Mouse (Mus musculus) cerebellum, adult 9-11 months (tissue): ENCODE data around the gene Tspo.

Experiments
- DNase-seq: peaks from one replicate; pipeline ENCODE4 v3.0.0; 2022

Gene Tspo

DNA sequence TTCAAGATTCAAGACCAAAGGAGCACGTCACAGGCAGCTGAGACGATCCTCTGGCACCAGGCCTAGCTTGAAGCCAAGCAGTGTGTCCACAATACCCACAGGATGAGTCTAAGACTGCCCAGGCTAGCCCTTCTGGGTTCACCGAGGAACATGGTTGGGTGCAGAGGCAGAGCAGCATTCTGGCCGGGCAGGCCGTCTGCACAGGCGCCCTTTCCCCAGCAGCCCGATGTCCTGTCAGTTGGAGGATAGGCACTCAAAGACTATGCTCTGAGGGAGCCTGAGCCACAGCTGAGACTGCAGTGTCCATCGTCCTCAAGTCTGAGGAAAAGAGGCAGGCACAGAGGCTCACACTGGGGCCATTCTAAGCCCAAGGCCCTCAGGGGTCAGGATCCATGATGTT lies 16.2 kb upstream of the Tspo start:
- no peak for DNase-seq

DNA sequence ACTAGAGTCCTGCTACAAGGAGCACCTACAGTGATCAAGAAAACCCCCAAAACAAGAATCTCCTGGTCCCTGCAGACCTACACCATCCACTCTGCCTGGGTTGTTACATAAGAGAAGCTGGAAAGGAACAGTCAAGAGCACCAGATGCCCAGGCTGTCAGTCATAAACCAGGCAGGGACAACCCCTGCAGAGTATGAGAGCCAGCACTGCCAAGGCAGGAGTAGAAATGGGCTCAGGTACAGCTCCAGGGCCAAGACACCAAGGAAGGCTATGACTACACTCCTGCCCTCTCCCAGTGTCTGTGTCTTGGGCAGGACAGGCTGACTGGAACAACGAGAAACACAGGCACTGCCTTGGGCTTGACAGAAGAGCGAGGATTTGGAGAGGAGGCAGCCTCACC lies 13.3 kb upstream of the Tspo start:
- DNase-seq, result no peak

DNA sequence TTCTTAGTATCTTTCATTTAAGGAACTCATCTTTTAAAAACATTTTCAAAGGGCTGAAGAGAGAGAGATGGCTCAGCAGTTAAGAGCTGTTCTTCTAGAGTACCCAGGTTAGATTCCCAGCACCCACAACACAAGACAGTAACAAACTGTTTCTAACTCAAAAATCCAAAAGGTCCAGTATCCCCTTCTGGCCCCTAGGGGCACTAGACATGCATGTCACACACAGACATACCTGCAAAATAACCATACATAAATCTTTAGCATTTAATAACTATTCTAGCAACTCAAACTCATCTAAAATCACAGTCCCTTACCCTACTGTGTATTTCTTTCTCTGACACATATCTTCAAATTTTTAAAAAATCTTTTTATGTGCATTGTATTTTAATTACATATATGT lies 9.6 kb upstream of the Tspo start:
- DNase-seq, result no peak

DNA sequence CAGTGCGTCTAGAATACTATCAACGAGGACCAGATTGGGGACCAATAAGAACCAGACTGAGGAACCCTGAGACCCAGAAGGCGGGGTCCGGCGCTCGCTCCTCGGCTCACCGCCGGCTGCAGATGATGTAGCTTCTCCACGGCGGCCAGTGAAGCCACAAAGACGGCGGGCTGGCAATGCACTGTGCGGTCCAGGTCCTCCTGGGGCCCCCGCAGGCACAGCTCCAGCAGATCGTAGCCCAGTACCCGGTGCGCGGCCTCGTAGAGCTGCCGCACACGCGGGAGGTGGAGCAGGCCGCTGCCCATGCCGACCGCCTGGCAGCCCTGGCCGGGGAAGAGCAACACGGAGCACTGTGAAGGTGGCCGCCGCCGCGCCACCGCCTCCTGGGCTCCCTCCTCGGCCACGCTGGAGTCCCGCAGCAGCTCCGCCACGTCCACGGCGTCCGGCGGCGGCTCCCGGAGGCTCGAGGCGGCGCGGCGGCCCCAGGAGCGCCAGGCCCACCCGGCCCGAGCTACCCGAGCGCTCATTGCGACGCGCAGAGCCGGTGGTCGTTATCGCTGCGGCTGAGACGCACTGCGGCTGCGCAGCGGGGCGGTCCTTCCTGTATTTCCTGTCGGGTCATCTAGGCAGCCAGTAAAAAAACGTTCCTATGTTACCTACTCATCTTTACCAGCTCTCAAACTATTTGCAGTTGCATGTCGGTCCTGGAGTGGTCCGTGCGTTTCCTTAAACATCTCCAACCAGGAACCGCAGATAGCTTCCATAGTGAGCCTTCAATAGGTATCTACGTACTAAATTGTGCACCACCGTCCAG lies 8.0 kb upstream of the Tspo start:
- peak; percentile 86 for DNase-seq

DNA sequence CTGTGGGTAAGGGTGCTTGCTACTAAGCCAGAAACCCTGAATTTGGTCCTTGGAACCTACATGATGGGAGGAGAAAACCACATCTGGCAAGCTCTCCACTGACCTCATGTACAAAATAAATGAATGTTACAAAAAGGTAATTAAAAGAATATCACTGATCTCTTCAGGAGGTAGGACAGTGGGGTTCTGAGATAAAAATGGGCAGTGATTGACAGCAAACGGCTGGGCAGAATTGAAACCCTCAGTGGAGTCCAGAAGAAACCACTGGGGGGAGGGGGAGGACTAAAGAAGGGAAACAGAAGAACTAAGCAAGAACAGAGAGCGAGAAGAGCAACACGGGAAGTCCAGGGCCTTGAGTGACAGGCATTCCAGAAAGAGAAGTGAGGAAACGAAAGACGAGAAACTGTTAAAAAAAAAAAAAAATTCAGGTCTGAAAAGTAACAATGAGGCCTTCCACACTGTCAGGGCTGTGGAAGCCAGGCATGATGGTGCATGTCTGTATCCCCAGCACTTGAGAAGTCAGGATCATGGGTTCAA lies 2.4 kb upstream of the Tspo start:
- DNase-seq, result no peak

DNA sequence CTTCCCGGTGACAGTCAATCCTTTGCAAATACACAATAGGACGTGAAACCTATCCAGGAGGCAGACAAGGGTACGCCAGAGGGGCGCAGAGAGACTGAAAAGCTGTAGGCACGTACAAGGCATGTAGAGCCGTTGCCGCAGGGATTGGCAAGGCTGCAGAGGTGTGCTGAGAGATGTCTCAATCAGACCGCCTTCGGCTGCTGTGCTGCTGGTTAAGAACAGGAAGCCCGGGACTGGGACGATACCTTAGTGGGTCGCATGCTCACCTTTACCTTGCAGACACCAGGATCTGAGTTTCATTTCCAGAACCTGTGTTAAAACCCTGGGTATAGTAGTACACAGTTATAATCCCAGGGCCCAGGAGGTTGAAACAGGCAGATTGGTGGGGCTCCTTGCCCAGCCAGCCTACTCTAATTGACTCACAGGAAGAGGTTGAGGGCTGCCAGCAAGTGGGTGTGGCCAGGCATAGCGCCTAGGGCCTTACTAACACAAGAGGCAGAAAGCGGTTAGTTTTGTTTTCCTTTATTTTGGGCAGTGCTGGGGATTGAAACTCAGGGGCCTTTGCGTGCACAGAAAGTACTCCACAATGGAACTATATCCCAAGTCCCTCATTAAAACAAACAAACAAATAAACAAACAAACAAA lies 644 bp upstream of the Tspo start:
- DNase-seq, result no peak

DNA sequence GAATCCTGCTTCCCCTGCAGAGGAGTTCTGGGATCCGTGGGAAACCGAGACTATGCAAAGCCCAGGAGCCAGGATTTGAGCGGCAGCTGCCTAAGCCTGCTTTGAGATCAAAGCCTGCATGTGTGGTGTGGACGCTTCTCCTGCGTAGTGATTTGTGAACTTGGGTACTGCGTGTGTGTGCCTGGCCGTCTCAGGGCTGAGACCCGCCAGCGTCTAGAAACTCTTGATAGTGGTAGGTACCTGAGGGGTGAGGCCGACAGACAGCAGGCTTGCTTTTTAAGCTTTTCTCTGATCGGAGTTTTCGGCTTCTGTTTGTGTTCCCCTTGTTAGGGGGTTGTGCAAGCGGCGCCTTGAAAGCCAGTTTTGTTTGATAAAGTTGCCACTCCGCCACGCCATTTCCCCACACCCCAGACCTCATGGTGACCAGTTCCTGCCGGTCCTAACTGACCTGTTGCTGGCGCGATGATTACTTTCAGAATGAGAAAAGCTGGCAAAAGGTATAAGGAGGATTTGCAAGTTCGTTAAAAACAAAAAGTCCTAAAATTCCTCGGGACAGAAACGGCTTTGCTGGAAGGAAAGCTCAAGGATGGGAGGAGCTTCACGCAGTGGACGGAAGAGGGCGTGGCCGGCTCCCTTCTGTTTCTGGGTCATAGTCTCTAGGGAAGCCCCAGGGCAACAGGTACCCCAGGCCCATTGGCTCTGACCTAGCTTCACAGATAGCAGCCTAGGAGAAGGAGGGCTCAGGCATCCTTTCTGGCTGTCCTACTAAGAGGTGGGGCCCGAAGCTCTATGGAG lies 662 bp downstream of the Tspo start:
- no peak for DNase-seq

DNA sequence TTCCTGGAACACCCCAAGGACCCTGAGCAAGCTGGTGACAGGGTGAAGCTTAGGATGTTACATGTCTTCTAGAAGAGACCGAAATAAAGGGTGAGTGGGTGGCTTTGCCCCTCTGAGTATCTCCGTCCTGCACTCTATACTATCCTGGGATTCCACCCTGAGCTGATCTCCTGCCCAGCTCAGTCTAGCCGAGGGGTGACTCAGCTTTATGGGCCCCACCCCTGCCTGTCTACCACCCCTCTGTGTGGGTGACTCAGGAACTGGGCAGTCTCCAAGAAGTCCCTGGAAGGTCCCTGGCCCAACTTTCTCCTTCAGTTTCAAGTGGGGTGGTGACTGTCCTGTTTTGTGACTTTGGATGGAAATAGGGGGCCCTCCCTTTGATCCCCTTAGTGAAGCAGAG lies 2.0 kb downstream of the Tspo start:
- no peak for DNase-seq

DNA sequence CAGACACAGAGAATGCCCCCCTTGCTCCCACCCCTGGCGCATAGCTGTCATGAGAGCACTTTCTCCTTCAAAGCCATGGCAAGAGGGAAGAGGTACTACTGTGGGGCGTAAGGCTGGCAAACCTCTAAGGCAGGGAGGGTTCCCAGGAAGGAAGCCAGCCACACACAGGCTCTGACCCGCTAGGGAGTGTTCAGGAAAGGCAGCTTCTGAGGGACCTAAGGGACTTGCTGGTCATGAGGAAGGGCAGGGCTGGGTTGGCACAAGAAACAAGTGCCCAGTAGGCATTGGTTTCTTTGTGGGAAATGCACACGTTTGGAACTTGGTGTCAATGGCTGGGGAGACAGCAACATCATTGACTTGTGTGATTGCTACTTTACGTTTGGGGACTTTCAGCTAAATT lies 2.6 kb downstream of the Tspo start:
- no peak for DNase-seq

DNA sequence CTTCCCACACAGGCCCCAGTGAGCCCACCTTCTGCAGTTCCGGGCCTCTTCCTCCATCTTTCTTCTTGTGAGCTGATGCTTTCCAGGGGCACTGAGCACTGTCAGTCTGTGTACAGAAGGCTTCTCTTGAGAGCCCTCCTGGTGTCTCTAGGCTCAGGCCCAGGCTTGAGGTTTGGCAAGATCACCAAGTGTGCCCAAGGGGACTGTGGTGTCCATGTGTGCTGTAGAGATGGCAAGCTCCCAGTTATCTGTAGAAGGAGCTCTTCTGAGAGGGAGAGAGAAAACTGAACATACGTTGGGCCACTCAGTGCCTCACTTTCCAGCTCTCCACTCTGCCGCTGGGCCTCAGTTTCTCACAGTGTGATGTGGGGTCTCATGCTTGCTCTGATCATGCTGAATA lies 4.3 kb downstream of the Tspo start:
- DNase-seq, result no peak

DNA sequence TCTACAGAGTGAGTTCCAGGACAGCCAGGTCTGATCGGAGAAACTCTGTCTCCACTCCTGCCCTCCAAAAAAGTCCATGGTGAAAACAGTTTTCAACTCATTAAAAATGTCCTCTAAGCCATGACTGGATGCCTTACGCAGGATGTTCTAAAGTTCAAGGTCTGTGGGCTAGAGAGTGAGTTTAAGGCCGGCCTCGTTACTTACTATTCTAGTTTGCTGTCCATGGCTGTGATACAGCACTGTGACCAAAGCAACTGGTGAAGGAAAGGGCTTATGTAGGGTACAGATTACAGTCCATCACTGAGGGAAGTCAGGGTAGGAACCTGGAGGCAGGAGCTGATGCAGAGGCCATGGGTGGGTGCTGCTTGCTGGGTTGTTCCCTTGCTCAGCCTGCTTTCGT lies 5.2 kb downstream of the Tspo start:
- no peak for DNase-seq

DNA sequence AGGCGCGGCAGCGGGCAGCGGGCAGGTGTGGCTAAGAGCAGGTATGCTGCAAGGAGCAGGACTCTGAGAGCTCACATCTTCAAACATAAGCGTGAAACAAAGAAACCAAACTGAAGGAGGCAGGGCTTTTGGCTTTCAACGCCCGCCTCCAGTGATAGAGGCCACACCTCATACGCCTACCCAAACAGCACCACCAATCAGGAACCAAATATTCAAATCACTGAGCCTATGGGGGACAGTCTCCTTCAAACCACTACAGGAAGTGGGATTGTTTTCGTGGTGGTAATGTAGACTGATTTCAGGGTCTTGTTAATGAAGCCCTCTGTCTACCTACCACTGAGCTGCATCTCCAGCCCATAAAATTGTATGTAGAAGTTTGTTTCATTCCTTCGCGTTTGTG lies 6.3 kb downstream of the Tspo start:
- no peak for DNase-seq

DNA sequence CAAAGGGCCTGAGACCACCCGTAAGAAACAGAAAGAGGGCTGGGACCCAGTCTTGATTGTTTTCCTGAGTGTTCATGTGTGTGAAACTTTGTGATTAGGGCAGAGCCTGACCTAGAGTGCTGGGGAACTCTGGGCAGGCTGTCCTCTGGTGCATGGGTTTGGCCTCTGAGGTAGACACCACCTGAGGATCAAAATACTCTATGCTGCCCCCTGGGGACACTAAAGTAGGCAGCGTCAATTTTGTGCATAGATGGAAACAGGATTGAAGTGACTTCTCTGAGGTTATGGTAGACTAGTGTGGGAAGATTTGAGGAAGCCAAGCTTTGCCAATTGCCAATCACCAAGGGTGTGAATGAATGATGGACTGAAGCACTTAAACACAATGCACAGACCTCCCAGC lies 7.2 kb downstream of the Tspo start:
- no peak for DNase-seq

DNA sequence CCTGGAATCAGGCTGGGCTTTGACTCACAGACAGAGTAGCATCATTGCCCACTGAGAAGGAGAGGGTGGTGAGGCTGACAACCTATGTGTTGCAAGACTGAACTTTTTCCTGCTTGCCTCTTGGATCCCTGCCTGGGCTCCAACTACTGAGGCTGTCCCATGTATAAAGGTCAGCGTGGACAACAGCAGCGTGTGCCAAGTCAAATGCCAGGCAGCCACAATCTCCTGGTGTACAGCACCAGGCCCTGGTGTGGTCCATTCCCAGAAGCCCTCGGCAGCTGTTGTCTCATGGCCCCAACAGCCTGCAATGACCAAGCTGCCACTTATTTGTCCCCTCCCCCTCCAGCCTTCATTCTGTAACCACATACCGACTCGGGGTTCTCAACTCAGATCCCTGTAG lies 8.2 kb downstream of the Tspo start:
- no peak for DNase-seq

DNA sequence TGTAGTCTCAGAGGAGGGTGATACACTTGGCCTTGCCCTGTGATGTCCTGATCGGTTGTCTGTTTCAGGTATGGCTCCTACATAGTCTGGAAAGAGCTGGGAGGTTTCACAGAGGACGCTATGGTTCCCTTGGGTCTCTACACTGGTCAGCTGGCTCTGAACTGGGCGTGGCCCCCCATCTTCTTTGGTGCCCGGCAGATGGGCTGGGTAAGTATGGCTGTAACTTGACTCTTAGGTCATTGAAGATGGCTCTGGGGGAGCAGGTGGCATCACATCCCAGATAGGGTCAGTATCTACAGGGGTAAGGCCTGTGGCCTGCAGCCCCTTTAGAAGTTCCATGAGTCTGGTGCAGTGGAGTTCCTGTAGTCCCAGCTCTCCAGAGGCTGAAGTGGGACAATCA lies 8.7 kb downstream of the Tspo start:
- DNase-seq, result no peak

DNA sequence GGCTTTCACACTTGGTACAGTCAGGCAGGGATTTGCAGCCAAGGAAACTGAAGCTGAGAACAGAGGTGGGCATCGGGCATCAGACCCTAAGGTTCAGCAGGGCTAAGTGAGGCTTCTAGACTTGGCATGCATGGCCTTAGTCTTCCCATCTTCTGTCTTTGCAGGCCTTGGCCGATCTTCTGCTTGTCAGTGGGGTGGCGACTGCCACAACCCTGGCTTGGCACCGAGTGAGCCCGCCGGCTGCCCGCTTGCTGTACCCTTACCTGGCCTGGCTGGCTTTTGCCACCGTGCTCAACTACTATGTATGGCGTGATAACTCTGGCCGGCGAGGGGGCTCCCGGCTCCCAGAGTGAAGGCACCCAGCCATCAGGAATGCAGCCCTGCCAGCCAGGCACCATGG lies 10.2 kb downstream of the Tspo start:
- DNase-seq, result peak; percentile 55

DNA sequence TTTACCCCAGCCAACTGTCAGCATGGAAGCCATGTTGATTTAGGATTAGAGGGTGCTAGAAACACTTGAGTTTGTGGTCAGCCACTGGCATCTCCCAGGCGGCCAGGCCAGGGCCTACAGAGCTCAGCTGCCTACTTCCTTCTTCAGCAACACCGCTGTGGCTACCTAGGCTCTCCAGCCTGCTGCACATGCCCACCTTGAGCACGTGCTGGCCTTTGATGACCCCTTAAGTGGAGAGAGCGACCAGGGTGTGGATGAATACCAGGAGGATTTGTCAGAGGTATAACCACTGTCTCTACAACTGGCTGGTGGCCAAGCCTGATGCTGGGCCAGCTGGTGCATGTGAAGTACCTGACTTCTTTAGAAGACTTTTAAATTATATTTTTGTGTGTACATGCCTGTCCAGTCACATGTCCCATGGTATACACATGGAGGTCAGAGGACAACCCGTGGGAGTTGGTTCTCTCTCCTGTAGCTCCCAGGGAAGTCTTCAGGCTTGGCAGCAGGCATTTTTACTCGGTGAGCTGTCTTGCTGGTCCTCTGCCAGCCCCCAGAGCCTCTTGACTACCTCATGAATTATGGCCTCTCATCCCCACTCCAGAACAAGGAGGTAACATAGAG lies 11.4 kb downstream of the Tspo start:
- DNase-seq, result no peak

DNA sequence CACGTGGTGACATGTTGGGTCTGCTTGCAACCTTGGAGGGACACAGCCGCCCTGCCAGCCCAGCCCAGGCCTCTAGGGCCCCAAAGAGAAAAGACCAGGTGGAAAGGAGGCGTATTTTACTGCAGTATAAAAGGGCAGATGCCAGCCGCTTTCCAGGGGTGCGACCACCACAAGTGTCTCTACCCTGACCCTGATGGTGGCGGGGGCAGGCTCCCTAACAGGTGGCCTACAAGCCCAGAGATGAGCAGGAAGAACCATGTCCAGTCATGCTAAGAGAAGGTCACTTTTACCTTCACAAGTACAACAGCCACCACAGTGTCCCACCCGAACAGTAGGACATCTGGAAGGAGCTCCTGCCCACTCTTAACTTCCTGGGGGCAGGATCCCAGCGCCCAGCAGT lies 12.2 kb downstream of the Tspo start:
- DNase-seq, result no peak

DNA sequence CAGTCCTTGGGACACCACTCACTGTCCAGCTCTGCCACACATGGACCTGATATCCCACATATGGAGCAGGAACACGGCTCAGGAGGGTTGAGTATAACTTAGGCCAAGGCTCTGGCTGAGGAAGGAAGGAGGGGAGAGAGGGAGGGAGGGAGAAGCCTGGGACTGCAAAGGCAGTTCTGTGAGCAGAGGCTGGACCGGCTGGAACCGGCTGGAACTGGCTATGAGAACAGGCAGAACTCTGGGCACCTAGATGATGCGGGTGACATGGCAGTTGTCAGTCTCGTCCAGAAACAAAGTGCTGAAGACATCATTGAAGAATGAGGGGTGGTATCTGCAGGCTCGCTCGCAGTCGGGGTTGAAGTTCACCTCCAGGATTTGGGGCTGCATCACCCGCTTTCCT lies 13.3 kb downstream of the Tspo start:
- DNase-seq, result no peak

DNA sequence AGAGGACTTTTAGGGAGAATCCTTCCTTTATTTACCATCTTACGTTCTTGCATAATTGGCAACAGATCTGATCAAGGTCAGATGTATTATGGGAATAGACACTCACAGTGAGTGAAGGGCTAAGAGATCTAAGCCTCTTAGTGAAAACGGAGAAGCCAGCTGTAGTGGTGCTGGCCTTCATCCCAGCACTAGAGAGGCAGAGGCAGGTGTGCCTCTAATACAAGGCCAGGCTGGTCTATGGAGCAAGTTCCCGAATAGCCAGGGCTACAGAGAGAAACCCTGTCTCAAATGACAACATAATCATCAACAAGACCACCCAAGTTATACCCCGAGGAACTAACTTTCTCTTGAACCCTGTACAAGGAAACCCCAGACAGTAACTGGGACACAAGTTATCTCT lies 19.5 kb downstream of the Tspo start:
- no peak for DNase-seq

DNA sequence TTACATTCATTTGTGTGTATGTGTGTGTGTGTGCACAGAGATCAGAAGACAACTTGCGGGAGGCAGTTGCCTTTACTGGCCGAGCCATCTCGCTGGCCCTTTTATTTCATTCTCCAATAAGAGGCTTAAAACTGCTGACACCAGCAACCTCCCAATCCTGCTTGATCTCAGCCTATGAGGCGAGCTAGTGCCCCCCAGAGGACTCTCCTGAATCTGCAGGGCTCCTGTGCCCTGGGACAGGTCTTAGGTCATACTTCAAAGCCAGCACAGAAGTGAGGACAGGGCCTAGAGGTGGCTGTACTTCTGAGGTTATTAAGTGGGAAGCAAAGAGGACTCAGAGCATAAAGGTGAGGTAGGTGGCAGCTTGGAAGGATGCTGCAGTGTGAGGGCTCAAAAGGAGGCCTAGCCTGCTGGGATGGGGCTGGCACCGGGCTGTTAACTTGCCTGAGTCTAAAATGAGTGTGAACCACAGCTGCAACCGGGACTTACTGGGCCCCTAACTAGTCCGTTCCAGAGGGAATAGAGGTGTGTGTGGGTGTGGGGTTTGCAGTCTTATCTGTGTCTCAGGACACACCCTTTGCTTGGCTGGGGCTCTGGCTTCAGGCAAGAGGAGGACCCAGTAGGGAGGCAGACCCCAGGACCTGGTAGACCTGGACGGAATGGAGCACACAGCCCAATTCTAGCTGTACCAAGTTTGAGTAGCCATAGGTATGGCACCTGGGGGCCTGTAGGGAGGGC lies 20.2 kb downstream of the Tspo start:
- no peak for DNase-seq

DNA sequence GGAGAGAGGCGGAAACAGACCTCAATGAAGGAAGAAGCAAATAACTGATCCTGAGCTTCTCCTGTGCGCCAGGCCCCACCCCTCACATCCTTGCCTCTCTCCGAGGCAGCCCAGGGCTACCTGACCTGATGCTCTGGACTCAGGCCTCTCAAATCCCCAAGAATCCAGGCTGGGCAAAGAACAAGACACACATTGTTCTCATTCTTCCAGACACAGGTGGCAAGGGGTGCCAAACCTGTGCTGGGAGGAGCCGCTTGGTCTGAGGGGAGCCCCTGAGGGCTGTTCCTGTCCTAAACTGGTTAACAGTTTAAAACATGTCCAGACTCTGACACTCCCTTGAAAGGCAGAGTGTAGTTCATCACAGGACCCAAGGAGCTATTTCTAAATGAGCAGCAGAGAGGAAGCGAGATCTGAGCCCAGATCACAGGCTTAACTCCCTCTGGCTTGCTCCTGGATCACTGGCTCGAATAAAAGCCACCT lies 21.4 kb downstream of the Tspo start:
- DNase-seq, result no peak
